Mouse (Mus musculus): ENCODE data around the gene Vamp5. TPM values are rescaled to one million over a fixed set of nuclear protein-coding genes. Genes with fewer than 3 reads are reported as not detected.

The Vamp5 gene
- total and polyA plus RNA-seq, 3 experiments = 0.50 to 2.5 (median 0.90) TPM

- H3K27me3 ChIP-seq (replicated peaks) = no peaks in the 10 kb centered on the region
- peak; percentile 59 for DNase-seq (ENCODE audit: extremely low read depth)
- no peaks in the 10 kb centered on the region for H3K79me2 ChIP-seq (replicated peaks; ENCODE audit: control insufficient read depth, extremely low read depth, insufficient read depth, poor library complexity, severe bottlenecking)
- dilution Hi-C loops (cut with MboI; ENCODE audit: extremely low pct_ligation_motif_present, extremely low pct_unique_long_range_greater_than_20kb, low sequenced_read_pairs) = no loop called here
- H3K9me3 ChIP-seq (replicated peaks; ENCODE audit: low read length) = peaks cover 2% of the 10 kb centered on the region
- H3K4me2 ChIP-seq (ENCODE audit: insufficient read depth, low read depth, poor library complexity, severe bottlenecking) = peak within 1 kb of the TSS; percentile 69
- TF ChIP-seq USF1 (IDR thresholded peaks at IDR 0.05; ENCODE audit: low read depth, low read length) (no peak), CHD1 (IDR thresholded peaks at IDR 0.05; ENCODE audit: low read depth, low read length) (no peak), RAD21 (IDR thresholded peaks at IDR 0.05; ENCODE audit: low read depth, low read length) (peak; percentile 7), IRF4 (IDR thresholded peaks at IDR 0.05; ENCODE audit: low read depth, low read length) (peak; percentile 27; the same call in 1 of the 2 replicates), CTCF (conservative IDR thresholded peaks at IDR 0.05 in 1 of 2, IDR thresholded peaks at IDR 0.05 in 1 of 2; ENCODE audit: low read depth in 2 of 2, low read length in 2 of 2) (0 out of 4 replicates have a peak, but pooled peaks of 1 of the 2 experiments have one; percentile 24), RCOR1 (conservative IDR thresholded peaks at IDR 0.05; ENCODE audit: low read depth, low read length) (0 out of 2 replicates have a peak, but pooled peaks have one; percentile 8), E2F4 (IDR thresholded peaks at IDR 0.05; ENCODE audit: insufficient replicate concordance, low read depth, low read length) (no peak), MEF2A (IDR thresholded peaks at IDR 0.05; ENCODE audit: borderline replicate concordance, low read depth, low read length) (no peak), ZMIZ1 (IDR thresholded peaks at IDR 0.05; ENCODE audit: low read depth, low read length) (no peak; the same call in 1 of the 2 replicates), NELFE (IDR thresholded peaks at IDR 0.05; ENCODE audit: low read depth, low read length) (no peak; the same call in 1 of the 2 replicates), JUN (IDR thresholded peaks at IDR 0.05; ENCODE audit: insufficient read depth, low read depth, low read length) (no peak), GABPA (IDR thresholded peaks at IDR 0.05; ENCODE audit: insufficient replicate concordance, low read depth, low read length) (no peak), TCF12 (IDR thresholded peaks at IDR 0.05; ENCODE audit: low read depth, low read length) (no peak; the same call in 1 of the 2 replicates), ZC3H11A (IDR thresholded peaks at IDR 0.05; ENCODE audit: low read depth, low read length) (no peak), MAX (IDR thresholded peaks at IDR 0.05; ENCODE audit: low read length) (no peak; the same call in 1 of the 2 replicates), MAZ (IDR thresholded peaks at IDR 0.05; ENCODE audit: low read depth, low read length) (0 out of 2 replicates have a peak, but pooled peaks have one; percentile 7), CHD2 (IDR thresholded peaks at IDR 0.05; ENCODE audit: low read length) (peak; percentile 52), TBP (conservative IDR thresholded peaks at IDR 0.05; ENCODE audit: low read depth, low read length) (peak; percentile 36; the same call in 1 of the 2 replicates), ELF1 (IDR thresholded peaks at IDR 0.05; ENCODE audit: low read depth, low read length) (peak; percentile 77), SIN3A (IDR thresholded peaks at IDR 0.05; ENCODE audit: low read length) (peak; percentile 79), NRF1 (IDR thresholded peaks at IDR 0.05; ENCODE audit: low read depth, low read length) (no peak), HCFC1 (IDR thresholded peaks at IDR 0.05; ENCODE audit: low read depth, low read length) (peak; percentile 7), MXI1 (IDR thresholded peaks at IDR 0.05; ENCODE audit: low read depth, low read length) (peak; percentile 39; the same call in 1 of the 2 replicates), MAFK (IDR thresholded peaks at IDR 0.05; ENCODE audit: insufficient replicate concordance, low read length) (0 out of 2 replicates have a peak, but pooled peaks have one; percentile 11), POLR2AphosphoS2 (IDR thresholded peaks at IDR 0.05; ENCODE audit: low read depth, low read length) (no peak), UBTF (IDR thresholded peaks at IDR 0.05; ENCODE audit: low read depth, low read length) (no peak; the same call in 1 of the 2 replicates), EP300 (IDR thresholded peaks at IDR 0.05; ENCODE audit: low read length) (no peak), POLR2A (IDR thresholded peaks at IDR 0.05; ENCODE audit: low read depth, low read length) (peak; percentile 67), PAX5 (IDR thresholded peaks at IDR 0.05; ENCODE audit: low read length) (no peak)
- H3K4me1 ChIP-seq (ENCODE audit: control insufficient read depth in 1 of 2, insufficient read depth in 2 of 2) = peaks cover 9 to 23% of the 10 kb centered on the region in 2 experiments
- peaks cover 5 to 34% of the 10 kb centered on the region in 2 experiments for H3K36me3 ChIP-seq (replicated peaks in 1 of 2; ENCODE audit: control insufficient read depth in 1 of 2, insufficient read depth in 1 of 2, low read length in 1 of 2)
- peak within 1 kb of the TSS; percentile 37 for H3K27ac ChIP-seq (ENCODE audit: insufficient read depth, low read depth)
- H3K9ac ChIP-seq (ENCODE audit: insufficient read depth, low read depth) = peak within 1 kb of the TSS; percentile 89
- in situ Hi-C loops (cut with MboI; ENCODE audit: low pct_ligation_motif_present, low pct_unique_long_range_greater_than_20kb, low sequenced_read_pairs) = no loop called here
- peak within 1 kb of the TSS; percentile 71 to 75 (median 74) for H3K4me3 ChIP-seq (replicated peaks in 1 of 3; ENCODE audit: low read depth in 2 of 3, low read length in 2 of 3, poor library complexity in 1 of 3)
These were observed 9.9 kb upstream of the Vamp5 start, which contains the start of gene Vamp8 for GRCm38 (mm10) chr6:72389941-72390771. Vamp8 (minus strand) TSS chr6:72390703.
